Mouse (Mus musculus) megakaryocyte progenitor cell, adult 5-6 weeks (primary cell): ENCODE measurements around the gene Krt15. TPM values are rescaled to one million over a fixed set of nuclear protein-coding genes. Genes with fewer than 3 reads are reported as not detected.

Source experiments
- ATAC-seq: replicated peaks from 2 replicates; pipeline ENCODE4 v1.8.0; 2016; ENCODE audit warnings: mild to moderate bottlenecking, moderate TSS enrichment, inconsistent platforms; ENCODE audit not compliant: poor library complexity
- total RNA-seq, 2 experiments: library from RNA; stranded (forward) in 1 of 2; stranded (reverse) in 1 of 2; fragments of 157-497, 149-512 nt in 1 of 2; fragments of 200-1000 nt in 1 of 2; gene quantifications; 2 replicates each; pipeline versions ENCODE4 v1.2.3 to v1.2.4; 2015 to 2017

Krt15 gene
- total RNA-seq, 2 experiments from 2014 or later, result not detected

- no peak for ATAC-seq
Observed at GRCm38 (mm10) chr11:100136559-100136958, 831 bp upstream of the Krt15 start.

- ATAC-seq, result no peak
Observed at GRCm38 (mm10) chr11:100124901-100125300, 10.8 kb downstream of the Krt15 start.

GRCm38 (mm10) chr11:100121466-100121865 lies 14.3 kb downstream of the Krt15 start, which contains the start of gene Krt13:
Krt13 (minus strand) TSS chr11:100121566.
- ATAC-seq, result no peak

GRCm38 (mm10) chr11:100120331-100120730 lies 15.4 kb downstream of the Krt15 start:
- ATAC-seq, result no peak

GRCm38 (mm10) chr11:100113742-100114029 lies 22.0 kb downstream of the Krt15 start:
- no peak for ATAC-seq

- ATAC-seq, result no peak
Observed at GRCm38 (mm10) chr11:100112935-100113741, 22.6 kb downstream of the Krt15 start.

- no peak for ATAC-seq
Observed at GRCm38 (mm10) chr11:100105576-100106122, 30.1 kb downstream of the Krt15 start, which contains the start of gene Krt36. Krt36 (minus strand) TSS chr11:100105626.

- ATAC-seq, result no peak
Observed at GRCm38 (mm10) chr11:100102693-100103429, 32.9 kb downstream of the Krt15 start.

- ATAC-seq, result no peak
Observed at GRCm38 (mm10) chr11:100100391-100100790, 35.3 kb downstream of the Krt15 start.

- no peak for ATAC-seq
Observed at GRCm38 (mm10) chr11:100097819-100098218, 37.9 kb downstream of the Krt15 start.

GRCm38 (mm10) chr11:100096141-100096540 lies 39.6 kb downstream of the Krt15 start, which contains the start of gene Krt35:
Krt35 (minus strand) TSS chr11:100096241.
- ATAC-seq, result no peak

- no peak for ATAC-seq
Observed at GRCm38 (mm10) chr11:100088378-100089025, 47.2 kb downstream of the Krt15 start.

- ATAC-seq, result no peak
Observed at GRCm38 (mm10) chr11:100087861-100088260, 47.9 kb downstream of the Krt15 start, which contains the start of gene Krt32. Krt32 (minus strand) TSS chr11:100088226.

Other genes starting within 250 kb of the Krt15 start
- gene Krtap31-1, start 228.0 kb downstream of the Krt15 start, total RNA-seq (2015), result not detected in 2 replicates
- gene Krtap31-1, start 228.0 kb downstream of the Krt15 start, total RNA-seq (2017), result not detected in 2 replicates
- gene Gm11565, start 221.2 kb downstream of the Krt15 start, total RNA-seq (2015), result not detected in 2 replicates
- gene Gm11565, start 221.2 kb downstream of the Krt15 start, total RNA-seq (2017), result not detected in 2 replicates
- gene Krtap31-2, start 199.6 kb downstream of the Krt15 start, total RNA-seq (2015), result not detected in 2 replicates
- gene Krtap31-2, start 199.6 kb downstream of the Krt15 start, total RNA-seq (2017), result not detected in 2 replicates
- not detected in 2 replicates for gene Krtap9-5, start 187.5 kb downstream of the Krt15 start, total RNA-seq (2015)
- gene Krtap9-5, start 187.5 kb downstream of the Krt15 start, total RNA-seq (2017), result not detected in 2 replicates
- gene Krtap29-1, start 156.9 kb downstream of the Krt15 start, total RNA-seq (2015), result not detected in 2 replicates
- not detected in 2 replicates for gene Krtap29-1, start 156.9 kb downstream of the Krt15 start, total RNA-seq (2017)
- not detected in 2 replicates for gene Krtap16-1, start 149.3 kb downstream of the Krt15 start, total RNA-seq (2015)
- gene Krtap16-1, start 149.3 kb downstream of the Krt15 start, total RNA-seq (2017), result not detected in 2 replicates
- gene Krtap17-1, start 141.9 kb downstream of the Krt15 start, total RNA-seq (2015), result not detected in 2 replicates
- not detected in 2 replicates for gene Krtap17-1, start 141.9 kb downstream of the Krt15 start, total RNA-seq (2017)
- gene Krt33a, start 119.7 kb downstream of the Krt15 start, total RNA-seq (2015), result not detected in 2 replicates
- gene Krt33a, start 119.7 kb downstream of the Krt15 start, total RNA-seq (2017), result not detected in 2 replicates
- gene Krt33b, start 106.1 kb downstream of the Krt15 start, total RNA-seq (2015), result not detected in 2 replicates
- gene Krt33b, start 106.1 kb downstream of the Krt15 start, total RNA-seq (2017), result not detected in 2 replicates
- gene Krt34, start 94.4 kb downstream of the Krt15 start, total RNA-seq (2015), result not detected in 2 replicates
- gene Krt34, start 94.4 kb downstream of the Krt15 start, total RNA-seq (2017), result not detected in 2 replicates
- not detected in 2 replicates for gene Krt31, start 85.4 kb downstream of the Krt15 start, total RNA-seq (2015)
- gene Krt31, start 85.4 kb downstream of the Krt15 start, total RNA-seq (2017), result not detected in 2 replicates
- not detected in 2 replicates for gene Krt32, start 47.7 kb downstream of the Krt15 start, total RNA-seq (2015)
- gene Krt32, start 47.7 kb downstream of the Krt15 start, total RNA-seq (2017), result not detected in 2 replicates
- not detected in 2 replicates for gene Krt35, start 39.7 kb downstream of the Krt15 start, total RNA-seq (2015)
- gene Krt35, start 39.7 kb downstream of the Krt15 start, total RNA-seq (2017), result not detected in 2 replicates
- not detected in 2 replicates for gene Krt36, start 30.3 kb downstream of the Krt15 start, total RNA-seq (2015)
- gene Krt36, start 30.3 kb downstream of the Krt15 start, total RNA-seq (2017), result not detected in 2 replicates
- gene Krt13, start 14.4 kb downstream of the Krt15 start, total RNA-seq (2015), result not detected in 2 replicates
- not detected in 2 replicates for gene Krt13, start 14.4 kb downstream of the Krt15 start, total RNA-seq (2017)
- gene Krt19, start 12.7 kb upstream of the Krt15 start, total RNA-seq (2015), result not detected in 2 replicates
- not detected in 2 replicates for gene Krt19, start 12.7 kb upstream of the Krt15 start, total RNA-seq (2017)
- gene Krt9, start 57.3 kb upstream of the Krt15 start, total RNA-seq (2015), result not detected in 2 replicates
- not detected in 2 replicates for gene Krt9, start 57.3 kb upstream of the Krt15 start, total RNA-seq (2017)
- gene Krt14, start 71.6 kb upstream of the Krt15 start, total RNA-seq (2015), result not detected in 2 replicates
- not detected in 2 replicates for gene Krt14, start 71.6 kb upstream of the Krt15 start, total RNA-seq (2017)
- not detected in 2 replicates for gene Krt16, start 113.0 kb upstream of the Krt15 start, total RNA-seq (2015)
- gene Krt16, start 113.0 kb upstream of the Krt15 start, total RNA-seq (2017), result not detected in 2 replicates
- not detected in 2 replicates for gene Krt17, start 125.1 kb upstream of the Krt15 start, total RNA-seq (2015)
- gene Krt17, start 125.1 kb upstream of the Krt15 start, total RNA-seq (2017), result not detected in 2 replicates
- not detected in 2 replicates for gene Krt42, start 133.9 kb upstream of the Krt15 start, total RNA-seq (2015)
- gene Krt42, start 133.9 kb upstream of the Krt15 start, total RNA-seq (2017), result not detected in 2 replicates
- 1,262 and 1,322 TPM in 2 replicates for gene Eif1, start 184.0 kb upstream of the Krt15 start, total RNA-seq (2015)
- 95.6 and 142 TPM in 2 replicates for gene Eif1, start 184.0 kb upstream of the Krt15 start, total RNA-seq (2017)
- gene Gast, start 198.5 kb upstream of the Krt15 start, total RNA-seq (2015), result not detected in 2 replicates
- gene Gast, start 198.5 kb upstream of the Krt15 start, total RNA-seq (2017), result not detected in 2 replicates
- gene Hap1, start 220.2 kb upstream of the Krt15 start, total RNA-seq (2015), result not detected in 2 replicates
- gene Hap1, start 220.2 kb upstream of the Krt15 start, total RNA-seq (2017), result not detected in 2 replicates